Mouse (Mus musculus) hindbrain, embryonic 10.5 days (tissue): ENCODE data around the gene Mdm2. TPM values are rescaled to one million over a fixed set of nuclear protein-coding genes. Genes with fewer than 3 reads are reported as not detected.

Source experiments
- DNase-seq: peaks from one replicate; pipeline ENCODE4 v3.0.0-alpha.2; 2017; ENCODE audit warnings: low spot score
- H3K27ac ChIP-seq: fragments of 300-500 bp; sonication (generic); 2 replicates; pipeline ENCODE4 v1.5.1; 2016; ENCODE audit warnings: mild to moderate bottlenecking, moderate library complexity
- H3K27me3 ChIP-seq: fragments of 300-500 bp; sonication (generic); 2 replicates; pipeline ENCODE4 v1.6.1; 2016; ENCODE audit warnings: mild to moderate bottlenecking; ENCODE audit not compliant: poor library complexity, insufficient read depth, severe bottlenecking
- H3K36me3 ChIP-seq: fragments of 300-500 bp; sonication (generic); 2 replicates; pipeline ENCODE4 v1.6.1; 2016; ENCODE audit warnings: mild to moderate bottlenecking, moderate library complexity
- H3K4me1 ChIP-seq: fragments of 300-500 bp; sonication (generic); replicated peaks from 2 replicates; pipeline ENCODE4 v1.6.1; 2016; ENCODE audit warnings: mild to moderate bottlenecking
- H3K4me3 ChIP-seq: fragments of 300-500 bp; sonication (generic); 2 replicates; pipeline ENCODE4 v1.5.1; 2016; ENCODE audit warnings: mild to moderate bottlenecking, moderate library complexity
- H3K9me3 ChIP-seq: fragments of 300-500 bp; sonication (generic); 2 replicates; pipeline ENCODE4 v1.6.1; 2016; ENCODE audit warnings: mild to moderate bottlenecking, moderate library complexity
- WGBS: fragments of 180-500 bp; shearing (Covaris S2); methylation state at CpG from one replicate; pipeline ENCODE4 v1.1.7; 2016; 5-methylcytosine and 5-hydroxymethylcytosine counted together
- polyA plus RNA-seq: library from polyadenylated mRNA; unstranded; fragments of >200 nt; fragmentation: Nextera tagmentation; extraction: Ambion mirVana; gene quantifications from 2 replicates; pipeline ENCODE4 v1.2.1, GENCODE M21; 2016

The Mdm2 gene
- polyA plus RNA-seq, 1 experiment from 2014 or later = 67.5 TPM

- 82% methylated on average over 6 of the region's 6 CpGs for WGBS
- Histone ChIP-seq H3K4me1 (peaks cover 23% of the 10 kb centered on the region), H3K36me3 (no peaks in the 10 kb centered on the region), H3K9me3 (no peaks in the 10 kb centered on the region), H3K27me3 (peaks cover 12% of the 10 kb centered on the region), H3K27ac (no peak overlapping the region), H3K4me3 (no peak overlapping the region)
- DNase-seq = no peak
Measured at GRCm38 (mm10) chr10:117643302-117643701, 67.3 kb downstream of the Mdm2 start.

GRCm38 (mm10) chr10:117642491-117643262 lies 67.9 kb downstream of the Mdm2 start:
- 93% methylated on average over 15 of the region's 15 CpGs for WGBS

DNA sequence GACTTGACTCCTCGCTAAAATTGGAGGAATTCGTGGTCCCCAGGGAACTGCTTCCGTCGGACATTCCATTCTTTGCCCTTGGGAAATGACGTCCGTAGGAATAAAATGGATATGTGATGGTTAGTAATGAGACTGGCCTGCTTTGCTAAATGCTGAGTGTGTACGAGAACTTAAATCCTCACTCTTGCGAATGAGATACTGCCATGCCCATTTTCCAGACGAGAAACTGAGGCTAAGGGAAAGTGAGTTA lies 68.4 kb downstream of the Mdm2 start:
- 81% methylated on average over 9 of the region's 9 CpGs for WGBS
- Histone ChIP-seq H3K4me1 (peaks cover 17% of the 10 kb centered on the region), H3K27me3 (peaks cover 12% of the 10 kb centered on the region), H3K4me3 (no peak overlapping the region), H3K36me3 (no peaks in the 10 kb centered on the region), H3K27ac (no peak overlapping the region), H3K9me3 (no peaks in the 10 kb centered on the region)
- DNase-seq = no peak

More at GRCm38 (mm10) chr10:117642491-117643262, 67.9 kb downstream of the Mdm2 start:
- Histone ChIP-seq H3K36me3 (no peaks in the 10 kb centered on the region), H3K27ac (no peak overlapping the region), H3K9me3 (no peaks in the 10 kb centered on the region), H3K4me1 (peaks cover 23% of the 10 kb centered on the region), H3K4me3 (no peak overlapping the region), H3K27me3 (peaks cover 12% of the 10 kb centered on the region)
- DNase-seq = no peak

DNA sequence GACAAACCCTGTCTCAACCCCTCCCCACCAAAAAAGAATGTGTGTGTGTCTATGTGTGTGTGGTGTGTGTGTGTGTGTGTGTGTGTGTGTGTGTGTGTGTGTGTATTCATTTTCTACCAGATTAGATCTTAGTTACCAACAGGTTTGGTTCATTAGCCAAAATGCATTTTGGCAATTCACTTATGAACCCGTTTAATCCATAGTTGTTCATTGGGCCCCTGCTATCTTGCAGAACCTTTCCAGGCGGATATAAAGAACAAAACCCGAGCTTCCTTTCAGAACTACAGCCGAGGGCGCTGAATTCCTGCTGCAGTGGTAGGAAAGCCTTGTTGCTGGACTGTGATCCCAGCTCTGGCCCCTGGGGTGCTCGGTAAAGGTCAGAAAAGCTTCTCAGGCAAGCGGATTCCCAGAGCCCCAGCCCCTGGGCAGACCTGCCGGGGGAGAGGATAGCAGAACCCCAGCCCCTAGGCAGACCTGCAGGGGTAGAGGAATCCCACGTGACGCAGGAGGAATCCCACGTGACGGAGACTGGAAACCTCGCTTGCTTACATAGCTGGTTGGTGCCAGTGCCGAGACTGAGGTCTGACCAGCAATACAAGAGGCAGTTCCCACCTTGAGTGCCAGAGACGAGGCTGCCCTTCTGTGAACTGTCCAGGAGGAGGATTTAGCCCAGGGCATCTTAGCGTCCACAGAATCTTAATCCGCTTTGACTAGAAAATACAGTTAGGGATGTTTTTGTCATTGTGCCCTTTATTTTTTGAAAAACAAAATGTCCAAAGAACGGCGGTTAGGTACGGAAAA lies 69.0 kb downstream of the Mdm2 start:
- H3K36me3 ChIP-seq = no peaks in the 10 kb centered on the region
- DNase-seq = peak; percentile 33
- no peak overlapping the region for H3K27ac ChIP-seq
- H3K9me3 ChIP-seq = no peaks in the 10 kb centered on the region
- H3K4me3 ChIP-seq = no peak overlapping the region
- peaks cover 12% of the 10 kb centered on the region for H3K27me3 ChIP-seq
- 50% methylated on average over 20 of the region's 20 CpGs for WGBS
- H3K4me1 ChIP-seq = peaks cover 12% of the 10 kb centered on the region

- H3K36me3 ChIP-seq = no peaks in the 10 kb centered on the region
- peaks cover 12% of the 10 kb centered on the region for H3K4me1 ChIP-seq
- no peak for DNase-seq
- H3K27ac ChIP-seq = no peak overlapping the region
- 76% methylated on average over 7 of the region's 7 CpGs for WGBS
- H3K9me3 ChIP-seq = no peaks in the 10 kb centered on the region
- peaks cover 6% of the 10 kb centered on the region for H3K27me3 ChIP-seq
- no peak overlapping the region for H3K4me3 ChIP-seq
Measured at GRCm38 (mm10) chr10:117640595-117641078, 69.9 kb downstream of the Mdm2 start.

DNA sequence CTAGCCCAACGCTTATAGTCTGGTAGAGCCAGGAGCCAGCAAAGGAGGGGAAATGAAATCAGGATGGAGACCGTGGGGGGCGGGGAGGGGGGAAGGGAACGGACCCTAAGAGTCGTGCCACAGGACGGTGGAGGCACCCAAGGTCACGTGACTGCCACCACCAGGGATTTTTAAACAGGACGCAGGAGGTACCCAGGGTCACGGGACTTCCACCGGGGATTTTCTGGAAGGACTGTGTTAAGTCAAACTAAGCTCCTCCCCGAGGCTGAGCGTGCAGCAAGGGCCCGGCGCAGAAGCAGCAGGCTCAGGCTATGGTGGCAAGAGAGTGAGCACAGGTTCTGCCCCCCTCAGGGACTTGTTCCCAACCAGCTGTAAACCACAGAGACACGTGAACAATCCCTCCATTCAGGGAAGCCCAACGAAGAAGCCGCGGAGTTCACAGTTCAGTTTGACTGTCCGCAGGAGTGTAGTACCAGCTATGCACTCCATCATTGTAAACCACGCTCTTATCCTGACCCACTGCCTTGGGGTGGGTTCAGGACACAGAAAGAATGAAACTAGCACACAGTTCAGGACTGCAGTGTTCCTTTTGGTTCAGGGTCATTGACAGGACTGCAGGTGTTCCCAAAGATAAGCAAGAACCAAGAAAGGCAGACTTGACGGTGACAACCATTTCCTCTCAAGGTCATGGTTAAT lies 70.5 kb downstream of the Mdm2 start:
- H3K27me3 ChIP-seq = peaks cover 6% of the 10 kb centered on the region
- H3K36me3 ChIP-seq = no peaks in the 10 kb centered on the region
- no peak overlapping the region for H3K4me3 ChIP-seq
- no peak for DNase-seq
- 62% methylated on average over 21 of the region's 21 CpGs for WGBS
- no peaks in the 10 kb centered on the region for H3K9me3 ChIP-seq
- peaks cover 12% of the 10 kb centered on the region for H3K4me1 ChIP-seq
- no peak overlapping the region for H3K27ac ChIP-seq

DNA sequence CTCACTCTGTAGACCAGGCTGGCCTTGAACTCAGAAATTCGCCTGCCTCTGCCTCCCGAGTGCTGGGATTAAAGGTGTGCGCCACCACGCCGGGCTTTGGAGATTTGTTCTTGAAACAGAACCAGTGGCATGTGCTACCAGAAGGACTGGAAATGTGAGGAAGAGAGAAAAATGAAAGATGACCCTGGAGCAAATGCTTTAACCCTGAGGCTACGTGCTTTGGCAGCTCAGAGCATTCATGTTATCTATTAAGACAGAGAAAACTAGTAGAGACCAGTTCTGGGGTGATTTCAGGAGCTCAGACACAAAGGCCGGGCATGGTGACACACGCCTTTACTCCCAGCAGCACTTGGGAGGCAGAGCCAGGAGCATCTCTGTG lies 71.3 kb downstream of the Mdm2 start:
- Histone ChIP-seq H3K4me3 (no peak overlapping the region), H3K9me3 (no peaks in the 10 kb centered on the region), H3K27ac (no peak overlapping the region), H3K27me3 (peaks cover 6% of the 10 kb centered on the region), H3K36me3 (no peaks in the 10 kb centered on the region), H3K4me1 (peaks cover 12% of the 10 kb centered on the region)
- no peak for DNase-seq
- 93% methylated on average over 8 of the region's 8 CpGs for WGBS

Other genes with a start within 250 kb of the Mdm2 start
- gene Cpm, start 81.3 kb downstream of the Mdm2 start, polyA plus RNA-seq = 5.9 and 6.0 TPM in 2 replicates
- 22.0 and 22.2 TPM in 2 replicates for gene Slc35e3, start 35.6 kb upstream of the Mdm2 start, polyA plus RNA-seq
- 70.6 and 94.1 TPM in 2 replicates for gene Nup107, start 81.9 kb upstream of the Mdm2 start, polyA plus RNA-seq
- 131 and 147 TPM in 2 replicates for gene Rap1b, start 135.3 kb upstream of the Mdm2 start, polyA plus RNA-seq